Mouse (Mus musculus) kidney, embryonic 16.5 days (tissue): Measurements from ENCODE around the gene Kcnk18. TPM values are rescaled to one million over a fixed set of nuclear protein-coding genes. Genes with fewer than 3 reads are reported as not detected.

Experiments used
- ATAC-seq: fragments of 200-750 bp; cut with Nextera tagmentation; 2 replicates; pipeline ENCODE4 v1.8.0; 2017; ENCODE audit warnings: moderate TSS enrichment; ENCODE audit not compliant: low FRiP score, low TSS enrichment
- H3K27ac ChIP-seq: fragments of 300-500 bp; sonication (generic); 2 replicates; pipeline ENCODE4 v1.5.1; 2014; ENCODE audit warnings: low read length
- H3K27me3 ChIP-seq: fragments of 300-500 bp; sonication (generic); 2 replicates; pipeline ENCODE4 v1.6.1; 2014; ENCODE audit warnings: low read length, control low read depth, mixed read lengths; ENCODE audit not compliant: insufficient read depth
- H3K36me3 ChIP-seq: fragments of 300-500 bp; sonication (generic); 2 replicates; pipeline ENCODE4 v1.6.1; 2014; ENCODE audit warnings: low read length, control low read depth, mixed read lengths; ENCODE audit not compliant: insufficient read depth
- H3K4me1 ChIP-seq: fragments of 300-500 bp; sonication (generic); 2 replicates; pipeline ENCODE4 v1.6.1; 2014; ENCODE audit warnings: low read length, control low read depth, mixed read lengths; ENCODE audit not compliant: insufficient read depth
- H3K4me2 ChIP-seq: fragments of 300-500 bp; sonication (generic); replicated peaks from 2 replicates; pipeline ENCODE4 v1.6.1; 2014; ENCODE audit warnings: low read depth, low read length
- H3K4me3 ChIP-seq: fragments of 300-500 bp; sonication (generic); 2 replicates; pipeline ENCODE4 v1.5.1; 2014; ENCODE audit warnings: mild to moderate bottlenecking, low read length
- H3K9ac ChIP-seq: fragments of 300-500 bp; sonication (generic); replicated peaks from 2 replicates; pipeline ENCODE4 v1.6.1; 2014; ENCODE audit warnings: low read length
- H3K9me3 ChIP-seq: fragments of 300-500 bp; sonication (generic); 2 replicates; pipeline ENCODE4 v1.6.1; 2016; ENCODE audit warnings: low read length, control low read depth
- WGBS: fragments of 180-500 bp; shearing (Covaris S2); extraction: QIAGEN DNeasy Blood & Tissue Kit; methylation state at CpG from one replicate; pipeline ENCODE4 v1.1.7; 2014; 5-methylcytosine and 5-hydroxymethylcytosine counted together
- polyA plus RNA-seq: library from polyadenylated mRNA; unstranded; fragments of >200 nt; fragmentation: Nextera tagmentation; extraction: Ambion mirVana; gene quantifications from 2 replicates; pipeline ENCODE4 v1.2.1, GENCODE M21; 2015

Gene Kcnk18
- polyA plus RNA-seq, 1 experiment from 2014 or later = not detected

GRCm38 (mm10) chr19:59243057-59243456 is 24.0 kb downstream of the Kcnk18 start:
- WGBS = 73% methylated on average over 2 of the region's 2 CpGs
- Histone ChIP-seq H3K4me2 (no peak overlapping the region), H3K9ac (no peak overlapping the region), H3K9me3 (no peaks in the 10 kb centered on the region), H3K36me3 (no peaks in the 10 kb centered on the region), H3K4me3 (no peak overlapping the region), H3K27me3 (no peaks in the 10 kb centered on the region), H3K4me1 (no peaks in the 10 kb centered on the region), H3K27ac (no peak overlapping the region)
- no peak for ATAC-seq

GRCm38 (mm10) chr19:59248144-59248543 is 29.1 kb downstream of the Kcnk18 start:
- H3K27ac ChIP-seq = no peak overlapping the region
- H3K9me3 ChIP-seq = no peaks in the 10 kb centered on the region
- no peaks in the 10 kb centered on the region for H3K4me1 ChIP-seq
- no peak overlapping the region for H3K9ac ChIP-seq
- H3K4me3 ChIP-seq = no peak overlapping the region
- no peak for ATAC-seq
- no peak overlapping the region for H3K4me2 ChIP-seq
- WGBS = 85% methylated on average over 4 of the region's 4 CpGs
- no peaks in the 10 kb centered on the region for H3K36me3 ChIP-seq
- H3K27me3 ChIP-seq = no peaks in the 10 kb centered on the region

- no peak for ATAC-seq
- Histone ChIP-seq H3K27me3 (no peaks in the 10 kb centered on the region), H3K9ac (no peak overlapping the region), H3K9me3 (no peaks in the 10 kb centered on the region), H3K4me1 (no peaks in the 10 kb centered on the region), H3K4me3 (no peak overlapping the region), H3K27ac (no peak overlapping the region), H3K4me2 (no peak overlapping the region), H3K36me3 (no peaks in the 10 kb centered on the region)
- WGBS = 73% methylated on average over 11 of the region's 11 CpGs
Measured at GRCm38 (mm10) chr19:59248553-59249286, 29.7 kb downstream of the Kcnk18 start.

- Histone ChIP-seq H3K9me3 (peaks cover 4% of the 10 kb centered on the region), H3K27ac (no peak overlapping the region), H3K36me3 (no peaks in the 10 kb centered on the region), H3K4me3 (no peak overlapping the region), H3K4me2 (no peak overlapping the region), H3K9ac (no peak overlapping the region), H3K27me3 (no peaks in the 10 kb centered on the region), H3K4me1 (no peaks in the 10 kb centered on the region)
- WGBS = 67% methylated on average over 2 of the region's 2 CpGs
- no peak for ATAC-seq
Measured at GRCm38 (mm10) chr19:59252651-59253050, 33.6 kb downstream of the Kcnk18 start.

- 61% methylated on average over 5 of the region's 5 CpGs for WGBS
- Histone ChIP-seq H3K27me3 (peaks cover 18% of the 10 kb centered on the region), H3K9me3 (peaks cover 4% of the 10 kb centered on the region), H3K9ac (no peak overlapping the region), H3K4me1 (peaks cover 13% of the 10 kb centered on the region), H3K36me3 (no peaks in the 10 kb centered on the region), H3K4me2 (no peak overlapping the region), H3K4me3 (no peak overlapping the region), H3K27ac (no peak overlapping the region)
- ATAC-seq = no peak
Measured at GRCm38 (mm10) chr19:59259633-59260032, 40.6 kb downstream of the Kcnk18 start.

GRCm38 (mm10) chr19:59260718-59261442 is 41.9 kb downstream of the Kcnk18 start, which contains the start of gene Slc18a2:
Slc18a2 (plus strand) TSS chr19:59260896.
- ATAC-seq = peak; percentile 88
- Histone ChIP-seq H3K4me3 (peak within 1 kb of the TSS; percentile 45), H3K9me3 (peaks cover 4% of the 10 kb centered on the region), H3K4me1 (peaks cover 13% of the 10 kb centered on the region), H3K4me2 (peak within 1 kb of the TSS; percentile 73), H3K27ac (no peak within 1 kb of the TSS), H3K36me3 (no peaks in the 10 kb centered on the region), H3K9ac (peak within 1 kb of the TSS; percentile 63), H3K27me3 (peaks cover 18% of the 10 kb centered on the region)
- under 1% methylated on average over 55 of the region's 55 CpGs for WGBS

- H3K27me3 ChIP-seq = peaks cover 18% of the 10 kb centered on the region
- H3K9ac ChIP-seq = no peak overlapping the region
- peaks cover 4% of the 10 kb centered on the region for H3K9me3 ChIP-seq
- H3K4me3 ChIP-seq = peak overlapping the region; percentile 45
- H3K36me3 ChIP-seq = no peaks in the 10 kb centered on the region
- no peak overlapping the region for H3K27ac ChIP-seq
- peak overlapping the region; percentile 73 for H3K4me2 ChIP-seq
- H3K4me1 ChIP-seq = peaks cover 13% of the 10 kb centered on the region
- 38% methylated on average over 7 of the region's 7 CpGs for WGBS
- no peak for ATAC-seq
Measured at GRCm38 (mm10) chr19:59261604-59262003, 42.6 kb downstream of the Kcnk18 start.

GRCm38 (mm10) chr19:59263171-59263570 is 44.2 kb downstream of the Kcnk18 start:
- H3K9me3 ChIP-seq = no peaks in the 10 kb centered on the region
- no peak overlapping the region for H3K9ac ChIP-seq
- ATAC-seq = no peak
- no peaks in the 10 kb centered on the region for H3K36me3 ChIP-seq
- no peak overlapping the region for H3K4me2 ChIP-seq
- H3K27ac ChIP-seq = no peak overlapping the region
- WGBS = 86% methylated on average over 9 of the region's 9 CpGs
- peaks cover 18% of the 10 kb centered on the region for H3K27me3 ChIP-seq
- H3K4me1 ChIP-seq = peaks cover 21% of the 10 kb centered on the region
- no peak overlapping the region for H3K4me3 ChIP-seq

GRCm38 (mm10) chr19:59264838-59265532 is 46.0 kb downstream of the Kcnk18 start:
- Histone ChIP-seq H3K9me3 (no peaks in the 10 kb centered on the region), H3K36me3 (no peaks in the 10 kb centered on the region), H3K9ac (no peak overlapping the region), H3K4me2 (no peak overlapping the region), H3K4me3 (no peak overlapping the region), H3K27ac (no peak overlapping the region), H3K4me1 (peaks cover 21% of the 10 kb centered on the region), H3K27me3 (peaks cover 18% of the 10 kb centered on the region)
- ATAC-seq = no peak
- WGBS = 84% methylated on average over 9 of the region's 9 CpGs
